Mouse (Mus musculus) brain, embryonic 18.5 days (tissue): ENCODE results near the gene Kcns3.
"Not testable (repeated sequence)": the region's sequence is repeated elsewhere in the genome, so short reads cannot be mapped to it uniquely, and the experiment has no call there.

ENCODE experiments used
- DNase-seq: peaks from one replicate; pipeline ENCODE4 v3.0.0-alpha.2; 2012; ENCODE audit warnings: low read depth, low spot score

The Kcns3 gene

GRCm38 (mm10) chr12:11071079-11071478 lies 79.8 kb downstream of the Kcns3 start:
- DNase-seq: no peak

GRCm38 (mm10) chr12:11066865-11067264 lies 84.0 kb downstream of the Kcns3 start:
- DNase-seq: no peak

GRCm38 (mm10) chr12:11052676-11053075 lies 98.2 kb downstream of the Kcns3 start:
- not testable (repeated sequence) for DNase-seq

- DNase-seq: no peak
Observed at GRCm38 (mm10) chr12:11041821-11042220, 109.0 kb downstream of the Kcns3 start.
